1 mouse cellular context compared by ENCODE assay signal in the genomic region with DNA sequence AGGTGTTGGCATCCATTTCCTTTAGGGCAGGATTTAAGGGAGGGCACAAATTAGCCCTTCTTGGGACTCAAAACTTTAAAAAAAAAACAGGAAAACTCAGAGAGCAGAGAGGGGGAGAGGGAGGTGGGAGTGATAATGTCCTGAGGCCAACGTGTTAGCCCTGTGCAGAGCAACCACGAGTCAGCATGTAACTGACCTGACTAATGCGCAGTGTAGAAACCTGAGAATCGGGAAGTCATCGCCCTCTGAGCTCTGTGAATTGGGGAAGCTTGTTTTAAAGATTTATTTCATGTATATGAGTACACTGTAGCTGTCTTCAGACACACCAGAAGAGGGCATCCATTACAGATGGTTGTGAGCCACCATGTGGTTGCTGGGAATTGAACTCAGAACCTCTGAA.
TF ChIP-seq lines count a peak whose summit lies in the region.

No protein-coding gene starts in this region.

TF ChIP-seq in ES-E14, 5 proteins besides CTCF, POLR2A, EP300 and RAD21:
- peak; percentile 75 for TF ChIP-seq MAFK (IDR thresholded peaks at IDR 0.05; ENCODE audit: insufficient read depth, low read depth, low read length)
- TF ChIP-seq ZC3H11A (IDR thresholded peaks at IDR 0.05; ENCODE audit: borderline replicate concordance, low read depth, low read length), result no peak
- TF ChIP-seq ZNF384 (IDR thresholded peaks at IDR 0.05; ENCODE audit: low read depth, low read length), result no peak
- TF ChIP-seq HCFC1 (IDR thresholded peaks at IDR 0.05; ENCODE audit: borderline replicate concordance, insufficient read depth, low read length), result no peak
- no peak for TF ChIP-seq CHD2 (IDR thresholded peaks at IDR 0.05; ENCODE audit: low read depth, low read length)
